Mouse (Mus musculus) R1 (cell line): ENCODE measurements at regions not wholly inside any gene's neighbourhood (a gene's known extent, or its start where the extent isn't known, plus 50 kb on each side); places are given as distances from the start of the nearest gene placed in this dataset.

Experiments used
- DNase-seq: peaks from one replicate; pipeline ENCODE4 v3.0.0-alpha.2; 2018; ENCODE audit warnings: low read depth, low spot score

GRCm38 (mm10) chr4:12628702-12629374 is 457.0 kb upstream of the Fam92a start:
- no peak for DNase-seq

- DNase-seq, result no peak
Observed at GRCm38 (mm10) chr4:12627158-12627871, 455.5 kb upstream of the Fam92a start.

- no peak for DNase-seq
Observed at GRCm38 (mm10) chr4:12620756-12621270, 449.0 kb upstream of the Fam92a start.

GRCm38 (mm10) chr4:12620059-12620755 is 448.4 kb upstream of the Fam92a start:
- DNase-seq, result no peak

- no peak for DNase-seq
Observed at GRCm38 (mm10) chr4:12616665-12617064, 444.9 kb upstream of the Fam92a start.

GRCm38 (mm10) chr4:12611511-12611910 is 439.7 kb upstream of the Fam92a start:
- DNase-seq, result no peak

GRCm38 (mm10) chr4:12601165-12601919 is 429.5 kb upstream of the Fam92a start:
- no peak for DNase-seq

- DNase-seq, result peak; percentile 7
Observed at GRCm38 (mm10) chr4:12595801-12596515, 424.1 kb upstream of the Fam92a start.

GRCm38 (mm10) chr4:12592973-12593372 is 421.2 kb upstream of the Fam92a start:
- no peak for DNase-seq

- DNase-seq, result no peak
Observed at GRCm38 (mm10) chr4:12578102-12578501, 406.3 kb upstream of the Fam92a start.

- peak; percentile 11 for DNase-seq
Observed at GRCm38 (mm10) chr4:12571881-12572280, 400.1 kb upstream of the Fam92a start.

GRCm38 (mm10) chr4:12570689-12571088 is 398.9 kb upstream of the Fam92a start:
- no peak for DNase-seq

- DNase-seq, result peak; percentile 25
Observed at GRCm38 (mm10) chr4:12567643-12568042, 395.8 kb upstream of the Fam92a start.

- no peak for DNase-seq
Observed at GRCm38 (mm10) chr4:12563016-12563415, 391.2 kb upstream of the Fam92a start.

- no peak for DNase-seq
Observed at GRCm38 (mm10) chr4:12560546-12560945, 388.7 kb upstream of the Fam92a start.

GRCm38 (mm10) chr4:12560015-12560414 is 388.2 kb upstream of the Fam92a start:
- no peak for DNase-seq

- DNase-seq, result no peak
Observed at GRCm38 (mm10) chr4:12557105-12557504, 385.3 kb upstream of the Fam92a start.

GRCm38 (mm10) chr4:12549265-12549664 is 377.4 kb upstream of the Fam92a start:
- DNase-seq, result no peak

GRCm38 (mm10) chr4:12543906-12544305 is 372.1 kb upstream of the Fam92a start:
- no peak for DNase-seq

- DNase-seq, result no peak
Observed at GRCm38 (mm10) chr4:12541508-12541907, 369.7 kb upstream of the Fam92a start.

- DNase-seq, result no peak
Observed at GRCm38 (mm10) chr4:12539184-12539791, 367.5 kb upstream of the Fam92a start.
